Mouse (Mus musculus): Measurements from ENCODE around the gene Tns1. TPM values are rescaled to one million over a fixed set of nuclear protein-coding genes. Genes with fewer than 3 reads are reported as not detected.
A peak's percentile ranks its signal among the peaks of the same experiment; 100 is the strongest.

Tns1 gene
- polyA plus RNA-seq, 1 experiment = 15.1 TPM

GRCm38 (mm10) chr1:74068366-74069084 lies 55.7 kb downstream of the Tns1 start:
- TF ChIP-seq POLR2A (IDR thresholded peaks at IDR 0.05; ENCODE audit: borderline replicate concordance, extremely low read depth, insufficient read depth, insufficient read length, poor library complexity, severe bottlenecking) = no peak
- no peak for TF ChIP-seq CTCF (IDR thresholded peaks at IDR 0.05; ENCODE audit: borderline replicate concordance, extremely low read depth, insufficient read depth, insufficient read length)

GRCm38 (mm10) chr1:74067866-74068265 lies 56.4 kb downstream of the Tns1 start:
- DNase-seq (ENCODE audit: low read depth) = no peak
- TF ChIP-seq POLR2A (IDR thresholded peaks at IDR 0.05; ENCODE audit: borderline replicate concordance, extremely low read depth, insufficient read depth, insufficient read length, poor library complexity, severe bottlenecking) (no peak), CTCF (IDR thresholded peaks at IDR 0.05; ENCODE audit: borderline replicate concordance, extremely low read depth, insufficient read depth, insufficient read length) (no peak)

More at GRCm38 (mm10) chr1:74068366-74069084, 55.7 kb downstream of the Tns1 start:
- DNase-seq (ENCODE audit: low read depth) = peak; percentile 74

GRCm38 (mm10) chr1:74066576-74066975 lies 57.7 kb downstream of the Tns1 start:
- TF ChIP-seq CTCF (IDR thresholded peaks at IDR 0.05; ENCODE audit: borderline replicate concordance, extremely low read depth, insufficient read depth, insufficient read length) = no peak
- TF ChIP-seq POLR2A (IDR thresholded peaks at IDR 0.05; ENCODE audit: borderline replicate concordance, extremely low read depth, insufficient read depth, insufficient read length, poor library complexity, severe bottlenecking) = no peak
- DNase-seq (ENCODE audit: low read depth) = no peak

GRCm38 (mm10) chr1:74066061-74066460 lies 58.2 kb downstream of the Tns1 start:
- no peak for TF ChIP-seq POLR2A (IDR thresholded peaks at IDR 0.05; ENCODE audit: borderline replicate concordance, extremely low read depth, insufficient read depth, insufficient read length, poor library complexity, severe bottlenecking)
- TF ChIP-seq CTCF (IDR thresholded peaks at IDR 0.05; ENCODE audit: borderline replicate concordance, extremely low read depth, insufficient read depth, insufficient read length) = no peak
- DNase-seq (ENCODE audit: low read depth) = no peak

- TF ChIP-seq CTCF (IDR thresholded peaks at IDR 0.05; ENCODE audit: borderline replicate concordance, extremely low read depth, insufficient read depth, insufficient read length) (no peak), POLR2A (IDR thresholded peaks at IDR 0.05; ENCODE audit: borderline replicate concordance, extremely low read depth, insufficient read depth, insufficient read length, poor library complexity, severe bottlenecking) (no peak)
- DNase-seq (ENCODE audit: low read depth) = no peak
Measured at GRCm38 (mm10) chr1:74060046-74060445, 64.2 kb downstream of the Tns1 start.

- no peak for TF ChIP-seq POLR2A (IDR thresholded peaks at IDR 0.05; ENCODE audit: borderline replicate concordance, extremely low read depth, insufficient read depth, insufficient read length, poor library complexity, severe bottlenecking)
- no peak for TF ChIP-seq CTCF (IDR thresholded peaks at IDR 0.05; ENCODE audit: borderline replicate concordance, extremely low read depth, insufficient read depth, insufficient read length)
- DNase-seq (ENCODE audit: low read depth) = no peak
Measured at GRCm38 (mm10) chr1:74059552-74059951, 64.7 kb downstream of the Tns1 start.

GRCm38 (mm10) chr1:74058771-74059170 lies 65.5 kb downstream of the Tns1 start:
- DNase-seq (ENCODE audit: low read depth) = no peak
- TF ChIP-seq CTCF (IDR thresholded peaks at IDR 0.05; ENCODE audit: borderline replicate concordance, extremely low read depth, insufficient read depth, insufficient read length) (no peak), POLR2A (IDR thresholded peaks at IDR 0.05; ENCODE audit: borderline replicate concordance, extremely low read depth, insufficient read depth, insufficient read length, poor library complexity, severe bottlenecking) (no peak)

GRCm38 (mm10) chr1:74058309-74058708 lies 65.9 kb downstream of the Tns1 start:
- TF ChIP-seq POLR2A (IDR thresholded peaks at IDR 0.05; ENCODE audit: borderline replicate concordance, extremely low read depth, insufficient read depth, insufficient read length, poor library complexity, severe bottlenecking) = no peak
- TF ChIP-seq CTCF (IDR thresholded peaks at IDR 0.05; ENCODE audit: borderline replicate concordance, extremely low read depth, insufficient read depth, insufficient read length) = no peak
- no peak for DNase-seq (ENCODE audit: low read depth)

GRCm38 (mm10) chr1:74057501-74057900 lies 66.7 kb downstream of the Tns1 start:
- no peak for DNase-seq (ENCODE audit: low read depth)
- no peak for TF ChIP-seq CTCF (IDR thresholded peaks at IDR 0.05; ENCODE audit: borderline replicate concordance, extremely low read depth, insufficient read depth, insufficient read length)

GRCm38 (mm10) chr1:74055552-74055951 lies 68.7 kb downstream of the Tns1 start:
- DNase-seq (ENCODE audit: low read depth) = no peak
- TF ChIP-seq POLR2A (IDR thresholded peaks at IDR 0.05; ENCODE audit: borderline replicate concordance, extremely low read depth, insufficient read depth, insufficient read length, poor library complexity, severe bottlenecking) (no peak), CTCF (IDR thresholded peaks at IDR 0.05; ENCODE audit: borderline replicate concordance, extremely low read depth, insufficient read depth, insufficient read length) (no peak)

GRCm38 (mm10) chr1:74054471-74054870 lies 69.8 kb downstream of the Tns1 start:
- DNase-seq (ENCODE audit: low read depth) = no peak
- TF ChIP-seq CTCF (IDR thresholded peaks at IDR 0.05; ENCODE audit: borderline replicate concordance, extremely low read depth, insufficient read depth, insufficient read length) = no peak
- no peak for TF ChIP-seq POLR2A (IDR thresholded peaks at IDR 0.05; ENCODE audit: borderline replicate concordance, extremely low read depth, insufficient read depth, insufficient read length, poor library complexity, severe bottlenecking)

GRCm38 (mm10) chr1:74054007-74054406 lies 70.2 kb downstream of the Tns1 start:
- no peak for TF ChIP-seq POLR2A (IDR thresholded peaks at IDR 0.05; ENCODE audit: borderline replicate concordance, extremely low read depth, insufficient read depth, insufficient read length, poor library complexity, severe bottlenecking)
- no peak for TF ChIP-seq CTCF (IDR thresholded peaks at IDR 0.05; ENCODE audit: borderline replicate concordance, extremely low read depth, insufficient read depth, insufficient read length)
- peak; percentile 22 for DNase-seq (ENCODE audit: low read depth)
